Mouse (Mus musculus): ENCODE results near the gene Prdm16. TPM values are rescaled to one million over a fixed set of nuclear protein-coding genes. Genes with fewer than 3 reads are reported as not detected.
A peak's percentile ranks its signal among the peaks of the same experiment; 100 is the strongest.

Prdm16 gene
- polyA plus RNA-seq, 1 experiment from 2014 or later: 43.1 TPM

- H3K27ac ChIP-seq: no peak overlapping the region
- peaks cover 83% of the 10 kb centered on the region for H3K27me3 ChIP-seq (ENCODE audit: poor library complexity, severe bottlenecking)
- 93% methylated on average over 5 of the region's 5 CpGs for WGBS
- no peak overlapping the region for H3K4me3 ChIP-seq
- H3K9me3 ChIP-seq: no peaks in the 10 kb centered on the region
- peaks cover 79% of the 10 kb centered on the region for H3K4me1 ChIP-seq
- H3K36me3 ChIP-seq (replicated peaks): peaks cover 3% of the 10 kb centered on the region
- no peak for DNase-seq (ENCODE audit: extremely low spot score, low spot score)
These were observed 78.6 kb downstream of the Prdm16 start for GRCm38 (mm10) chr4:154558041-154558440.

GRCm38 (mm10) chr4:154557168-154557567, 79.5 kb downstream of the Prdm16 start:
- Histone ChIP-seq H3K9me3 (no peaks in the 10 kb centered on the region), H3K27ac (peak overlapping the region; percentile 45; the same call in 1 of the 2 replicates), H3K36me3 (replicated peaks) (no peaks in the 10 kb centered on the region), H3K27me3 (ENCODE audit: poor library complexity, severe bottlenecking) (peaks cover 80% of the 10 kb centered on the region), H3K4me1 (peaks cover 86% of the 10 kb centered on the region), H3K4me3 (no peak overlapping the region)
- WGBS: 89% methylated on average over 11 of the region's 11 CpGs
- DNase-seq (ENCODE audit: extremely low spot score, low spot score): no peak

- 72% methylated on average over 11 of the region's 11 CpGs for WGBS
- peaks cover 93% of the 10 kb centered on the region for H3K4me1 ChIP-seq
- DNase-seq (ENCODE audit: extremely low spot score, low spot score): no peak
- no peak overlapping the region for H3K4me3 ChIP-seq
- H3K27me3 ChIP-seq (ENCODE audit: poor library complexity, severe bottlenecking): peaks cover 80% of the 10 kb centered on the region
- no peaks in the 10 kb centered on the region for H3K9me3 ChIP-seq
- H3K27ac ChIP-seq: peak overlapping the region; percentile 60
- no peaks in the 10 kb centered on the region for H3K36me3 ChIP-seq (replicated peaks)
These were observed 80.3 kb downstream of the Prdm16 start for GRCm38 (mm10) chr4:154556418-154556817.

- 12% methylated on average over 17 of the region's 17 CpGs for WGBS
- H3K27ac ChIP-seq: peak overlapping the region; percentile 83
- peaks cover 100% of the 10 kb centered on the region for H3K4me1 ChIP-seq
These were observed 86.7 kb downstream of the Prdm16 start for GRCm38 (mm10) chr4:154549961-154550393.

GRCm38 (mm10) chr4:154549497-154549896, 87.2 kb downstream of the Prdm16 start:
- Histone ChIP-seq H3K36me3 (replicated peaks) (no peaks in the 10 kb centered on the region), H3K4me1 (peaks cover 100% of the 10 kb centered on the region), H3K9me3 (no peaks in the 10 kb centered on the region), H3K27me3 (ENCODE audit: poor library complexity, severe bottlenecking) (peaks cover 83% of the 10 kb centered on the region), H3K27ac (peak overlapping the region; percentile 83), H3K4me3 (peak overlapping the region; percentile 36)
- 33% methylated on average over 11 of the region's 11 CpGs for WGBS
- no peak for DNase-seq (ENCODE audit: extremely low spot score, low spot score)

More at GRCm38 (mm10) chr4:154549961-154550393, 86.7 kb downstream of the Prdm16 start:
- no peaks in the 10 kb centered on the region for H3K9me3 ChIP-seq
- H3K36me3 ChIP-seq (replicated peaks): no peaks in the 10 kb centered on the region
- peak; percentile 58 for DNase-seq (ENCODE audit: extremely low spot score, low spot score)
- H3K27me3 ChIP-seq (ENCODE audit: poor library complexity, severe bottlenecking): peaks cover 84% of the 10 kb centered on the region
- H3K4me3 ChIP-seq: peak overlapping the region; percentile 36

- H3K4me1 ChIP-seq: peaks cover 100% of the 10 kb centered on the region
- 71% methylated on average over 21 of the region's 21 CpGs for WGBS
These were observed 89.4 kb downstream of the Prdm16 start for GRCm38 (mm10) chr4:154547176-154547855.

GRCm38 (mm10) chr4:154545296-154545695, 91.4 kb downstream of the Prdm16 start:
- Histone ChIP-seq H3K36me3 (replicated peaks) (no peaks in the 10 kb centered on the region), H3K9me3 (no peaks in the 10 kb centered on the region), H3K4me1 (peaks cover 100% of the 10 kb centered on the region), H3K27me3 (ENCODE audit: poor library complexity, severe bottlenecking) (peaks cover 78% of the 10 kb centered on the region), H3K27ac (peak overlapping the region; percentile 61; the same call in 1 of the 2 replicates), H3K4me3 (no peak overlapping the region)
- WGBS: 78% methylated on average over 9 of the region's 9 CpGs
- DNase-seq (ENCODE audit: extremely low spot score, low spot score): no peak

More at GRCm38 (mm10) chr4:154547176-154547855, 89.4 kb downstream of the Prdm16 start:
- Histone ChIP-seq H3K27ac (peak overlapping the region; percentile 11; the same call in 1 of the 2 replicates), H3K27me3 (ENCODE audit: poor library complexity, severe bottlenecking) (peaks cover 85% of the 10 kb centered on the region), H3K9me3 (no peaks in the 10 kb centered on the region), H3K36me3 (replicated peaks) (no peaks in the 10 kb centered on the region), H3K4me3 (no peak overlapping the region)
- DNase-seq (ENCODE audit: extremely low spot score, low spot score): no peak

GRCm38 (mm10) chr4:154543921-154544320, 92.8 kb downstream of the Prdm16 start:
- peaks cover 100% of the 10 kb centered on the region for H3K4me1 ChIP-seq
- H3K36me3 ChIP-seq (replicated peaks): 0 out of 2 replicates have a peak, but pooled peaks cover 2% of the 10 kb centered on the region
- no peak for DNase-seq (ENCODE audit: extremely low spot score, low spot score)
- peak overlapping the region; percentile 5; the same call in 1 of the 2 replicates for H3K4me3 ChIP-seq
- H3K27me3 ChIP-seq (ENCODE audit: poor library complexity, severe bottlenecking): peaks cover 73% of the 10 kb centered on the region
- H3K27ac ChIP-seq: peak overlapping the region; percentile 75
- WGBS: 33% methylated on average over 21 of the region's 21 CpGs
- no peaks in the 10 kb centered on the region for H3K9me3 ChIP-seq

- no peak overlapping the region for H3K4me3 ChIP-seq
- H3K27me3 ChIP-seq (ENCODE audit: poor library complexity, severe bottlenecking): peaks cover 65% of the 10 kb centered on the region
- H3K27ac ChIP-seq: peak overlapping the region; percentile 75
- H3K9me3 ChIP-seq: no peaks in the 10 kb centered on the region
- peaks cover 94% of the 10 kb centered on the region for H3K4me1 ChIP-seq
- H3K36me3 ChIP-seq (replicated peaks): 0 out of 2 replicates have a peak, but pooled peaks cover 2% of the 10 kb centered on the region
- 72% methylated on average over 4 of the region's 4 CpGs for WGBS
- no peak for DNase-seq (ENCODE audit: extremely low spot score, low spot score)
These were observed 93.5 kb downstream of the Prdm16 start for GRCm38 (mm10) chr4:154543128-154543527.

- H3K27ac ChIP-seq: peak overlapping the region; percentile 75
- WGBS: 62% methylated on average over 5 of the region's 5 CpGs
- H3K27me3 ChIP-seq (ENCODE audit: poor library complexity, severe bottlenecking): peaks cover 62% of the 10 kb centered on the region
- 0 out of 2 replicates have a peak, but pooled peaks cover 2% of the 10 kb centered on the region for H3K36me3 ChIP-seq (replicated peaks)
- H3K9me3 ChIP-seq: no peaks in the 10 kb centered on the region
- no peak for DNase-seq (ENCODE audit: extremely low spot score, low spot score)
- peaks cover 88% of the 10 kb centered on the region for H3K4me1 ChIP-seq
- H3K4me3 ChIP-seq: no peak overlapping the region
These were observed 94.1 kb downstream of the Prdm16 start for GRCm38 (mm10) chr4:154542568-154542967.

GRCm38 (mm10) chr4:154541632-154542276, 94.9 kb downstream of the Prdm16 start:
- 76% methylated on average over 9 of the region's 9 CpGs for WGBS
- H3K4me3 ChIP-seq: no peak overlapping the region
- H3K36me3 ChIP-seq (replicated peaks): 0 out of 2 replicates have a peak, but pooled peaks cover 2% of the 10 kb centered on the region
- H3K4me1 ChIP-seq: peaks cover 83% of the 10 kb centered on the region
- H3K9me3 ChIP-seq: no peaks in the 10 kb centered on the region
- peak overlapping the region; percentile 75 for H3K27ac ChIP-seq
- peaks cover 54% of the 10 kb centered on the region for H3K27me3 ChIP-seq (ENCODE audit: poor library complexity, severe bottlenecking)
- no peak for DNase-seq (ENCODE audit: extremely low spot score, low spot score)

GRCm38 (mm10) chr4:154540671-154541070, 96.0 kb downstream of the Prdm16 start:
- H3K4me1 ChIP-seq: peaks cover 83% of the 10 kb centered on the region
- no peaks in the 10 kb centered on the region for H3K9me3 ChIP-seq
- peak overlapping the region; percentile 75 for H3K27ac ChIP-seq
- WGBS: 27% methylated on average over 10 of the region's 10 CpGs
- 0 out of 2 replicates have a peak, but pooled peaks cover 2% of the 10 kb centered on the region for H3K36me3 ChIP-seq (replicated peaks)
- H3K27me3 ChIP-seq (ENCODE audit: poor library complexity, severe bottlenecking): peaks cover 51% of the 10 kb centered on the region
- peak overlapping the region; percentile 13; the same call in 1 of the 2 replicates for H3K4me3 ChIP-seq
- peak; percentile 53 for DNase-seq (ENCODE audit: extremely low spot score, low spot score)

All from forebrain, embryonic 10.5 days (tissue).